Mouse (Mus musculus) hindbrain, embryonic 11.5 days (tissue): ENCODE measurements at regions not wholly inside any gene's neighbourhood (a gene's known extent, or its start where the extent isn't known, plus 50 kb on each side); places are given as distances from the start of the nearest gene placed in this dataset.

Source experiments
- ATAC-seq: fragments of 200-750 bp; cut with Nextera tagmentation; 2 replicates; pipeline ENCODE4 v1.8.0; 2017; ENCODE audit warnings: mild to moderate bottlenecking, moderate TSS enrichment, moderate library complexity; ENCODE audit not compliant: low FRiP score
- DNase-seq: peaks from one replicate; pipeline ENCODE4 v3.0.0-alpha.2; 2015; ENCODE audit warnings: low spot score
- H3K27ac ChIP-seq: fragments of 300-500 bp; sonication (generic); 2 replicates; pipeline ENCODE4 v1.5.1; 2014; ENCODE audit warnings: mild to moderate bottlenecking, low read depth, low read length
- H3K27me3 ChIP-seq: fragments of 300-500 bp; sonication (generic); 2 replicates; pipeline ENCODE4 v1.6.1; 2014; ENCODE audit warnings: mild to moderate bottlenecking, low read length, moderate library complexity, mixed read lengths; ENCODE audit not compliant: control insufficient read depth, insufficient read depth
- H3K36me3 ChIP-seq: fragments of 300-500 bp; sonication (generic); 2 replicates; pipeline ENCODE4 v1.6.1; 2014; ENCODE audit warnings: mild to moderate bottlenecking, low read length, moderate library complexity, mixed read lengths; ENCODE audit not compliant: control insufficient read depth, insufficient read depth
- H3K4me1 ChIP-seq: fragments of 300-500 bp; sonication (generic); replicated peaks from 2 replicates; pipeline ENCODE4 v1.6.1; 2014; ENCODE audit warnings: low read length, mixed read lengths; ENCODE audit not compliant: control insufficient read depth, insufficient read depth
- H3K4me2 ChIP-seq: fragments of 300-500 bp; sonication (generic); replicated peaks from 2 replicates; pipeline ENCODE4 v1.6.1; 2014; ENCODE audit warnings: mild to moderate bottlenecking, low read depth, low read length
- H3K4me3 ChIP-seq: fragments of 300-500 bp; sonication (generic); 2 replicates; pipeline ENCODE4 v1.5.1; 2014; ENCODE audit warnings: low read depth, low read length
- H3K9ac ChIP-seq: fragments of 300-500 bp; sonication (generic); 2 replicates; pipeline ENCODE4 v1.6.1; 2014; ENCODE audit warnings: low read depth, low read length
- H3K9me3 ChIP-seq: fragments of 300-500 bp; sonication (generic); 2 replicates; pipeline ENCODE4 v1.6.1; 2016; ENCODE audit warnings: low read length; ENCODE audit not compliant: control insufficient read depth
- WGBS: fragments of 180-500 bp; shearing (Covaris S2); extraction: QIAGEN DNeasy Blood & Tissue Kit; methylation state at CpG from one replicate; pipeline ENCODE4 v1.1.7; 2014; 5-methylcytosine and 5-hydroxymethylcytosine counted together

DNA sequence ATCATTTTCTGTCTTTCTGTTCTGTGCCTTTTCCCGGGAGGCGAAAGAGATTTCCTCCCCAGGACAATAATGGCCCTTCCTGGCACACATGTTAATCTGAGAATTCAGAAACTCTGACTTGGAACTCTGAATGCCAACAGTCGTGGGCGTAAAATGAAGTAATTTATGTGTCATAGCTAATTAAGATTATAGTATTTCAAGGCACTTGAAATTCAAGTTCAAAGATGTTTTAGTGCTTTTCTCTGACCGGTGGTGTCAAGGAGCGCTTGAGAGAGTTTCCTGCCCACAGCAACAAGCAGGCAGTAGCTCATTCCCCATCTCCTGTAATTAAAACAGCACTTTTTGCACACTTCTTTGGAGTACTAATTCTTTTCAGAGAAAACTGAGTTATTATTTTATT lies 1465.9 kb downstream of the 4930444P10Rik start:
- DNase-seq (no peak), ATAC-seq (no peak)
- Histone ChIP-seq H3K36me3 (no peaks in the 10 kb centered on the region), H3K4me2 (no peak overlapping the region), H3K27ac (no peak overlapping the region), H3K4me3 (no peak overlapping the region), H3K9me3 (no peaks in the 10 kb centered on the region), H3K27me3 (no peaks in the 10 kb centered on the region), H3K9ac (no peak overlapping the region), H3K4me1 (no peaks in the 10 kb centered on the region)
- 80% methylated on average over 6 of the region's 6 CpGs for WGBS

DNA sequence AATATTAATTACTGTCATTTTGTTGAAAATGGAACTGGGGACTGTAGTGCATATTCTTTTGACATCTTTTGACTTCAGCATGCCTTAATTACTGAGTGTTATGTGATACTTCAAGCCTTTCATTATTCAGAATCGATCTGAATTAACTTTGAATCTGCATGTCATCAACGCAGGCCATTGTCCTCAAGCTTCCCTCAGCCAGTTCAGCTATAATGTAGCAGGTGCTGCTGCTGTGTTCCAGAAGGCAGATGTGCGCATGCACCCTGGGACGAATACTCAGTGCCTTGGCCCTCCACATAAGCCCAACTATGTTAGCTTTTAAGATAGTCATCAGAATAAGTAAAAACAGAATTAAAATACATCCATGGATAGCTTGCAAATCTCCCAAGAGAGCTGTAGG lies 1466.4 kb downstream of the 4930444P10Rik start:
- peak; percentile 27; the same call in 1 of the 2 replicates for ATAC-seq
- H3K27me3 ChIP-seq: no peaks in the 10 kb centered on the region
- 74% methylated on average over 4 of the region's 4 CpGs for WGBS

DNA sequence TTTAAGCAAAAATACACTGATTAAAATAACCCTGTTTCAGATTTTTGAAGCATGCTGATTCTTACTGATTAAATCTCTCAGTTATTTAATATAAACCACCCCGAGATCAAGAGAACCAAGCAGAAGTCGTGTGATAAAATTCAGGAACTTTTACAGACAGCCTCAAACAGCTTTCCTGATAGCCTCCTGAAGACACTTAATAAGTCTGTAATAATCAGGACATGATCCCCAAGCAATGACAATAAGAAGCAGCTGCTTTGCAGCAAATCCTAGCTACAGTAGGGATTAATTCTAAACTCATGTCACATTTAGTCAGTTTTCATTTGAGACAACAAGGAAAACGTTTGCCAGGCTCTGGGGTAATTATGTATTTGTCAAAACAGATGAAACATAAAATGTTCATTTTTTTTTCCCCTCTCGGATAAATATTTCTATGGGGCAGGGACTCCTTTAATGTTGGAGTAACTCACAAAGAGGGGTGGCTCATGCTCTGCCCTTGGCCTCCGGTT lies 1472.1 kb downstream of the 4930444P10Rik start:
- Histone ChIP-seq H3K9me3 (no peaks in the 10 kb centered on the region), H3K4me2 (no peak overlapping the region)
- WGBS: 85% methylated on average over 5 of the region's 5 CpGs

More for the DNA sequence above, 1466.4 kb downstream of the 4930444P10Rik start:
- no peak overlapping the region for H3K9ac ChIP-seq
- no peaks in the 10 kb centered on the region for H3K4me1 ChIP-seq
- no peak for DNase-seq
- no peaks in the 10 kb centered on the region for H3K9me3 ChIP-seq
- H3K27ac ChIP-seq: no peak overlapping the region
- no peaks in the 10 kb centered on the region for H3K36me3 ChIP-seq
- H3K4me2 ChIP-seq: no peak overlapping the region
- H3K4me3 ChIP-seq: no peak overlapping the region

GRCm38 (mm10) chr1:14613232-14613894 lies 1479.8 kb downstream of the 4930444P10Rik start:
- Histone ChIP-seq H3K9ac (no peak overlapping the region), H3K9me3 (no peaks in the 10 kb centered on the region), H3K4me1 (no peaks in the 10 kb centered on the region), H3K4me2 (no peak overlapping the region), H3K36me3 (no peaks in the 10 kb centered on the region), H3K27me3 (no peaks in the 10 kb centered on the region), H3K4me3 (no peak overlapping the region), H3K27ac (no peak overlapping the region)
- ATAC-seq (no peak), DNase-seq (no peak)
- WGBS: 94% methylated on average over 2 of the region's 2 CpGs

More for the DNA sequence above, 1472.1 kb downstream of the 4930444P10Rik start:
- H3K27ac ChIP-seq: no peak overlapping the region
- no peak overlapping the region for H3K9ac ChIP-seq
- no peak overlapping the region for H3K4me3 ChIP-seq
- H3K4me1 ChIP-seq: no peaks in the 10 kb centered on the region
- no peaks in the 10 kb centered on the region for H3K27me3 ChIP-seq
- no peak for ATAC-seq
- no peaks in the 10 kb centered on the region for H3K36me3 ChIP-seq
- no peak for DNase-seq

DNA sequence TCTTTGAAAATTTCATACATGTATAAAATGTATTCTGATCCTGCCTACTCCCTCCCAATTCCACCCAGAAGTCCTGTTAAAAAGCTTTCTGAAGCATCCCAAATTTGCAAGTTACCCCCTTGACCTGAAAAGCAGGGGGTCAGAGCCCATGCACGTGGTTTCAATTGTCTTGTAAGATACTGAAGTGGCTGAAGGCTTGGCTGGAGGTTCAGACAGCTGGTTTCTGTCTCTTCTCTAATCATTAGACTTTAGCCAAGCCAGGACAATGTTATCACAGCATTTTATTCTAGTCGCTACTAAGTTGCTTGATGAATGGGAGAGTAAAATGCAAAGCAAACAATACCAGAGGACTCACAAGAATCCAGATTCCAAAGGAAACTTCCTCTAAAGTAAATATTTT lies 1484.1 kb downstream of the 4930444P10Rik start:
- Histone ChIP-seq H3K27ac (no peak overlapping the region), H3K36me3 (no peaks in the 10 kb centered on the region), H3K27me3 (no peaks in the 10 kb centered on the region), H3K9ac (no peak overlapping the region), H3K4me2 (no peak overlapping the region), H3K9me3 (no peaks in the 10 kb centered on the region), H3K4me3 (no peak overlapping the region), H3K4me1 (no peaks in the 10 kb centered on the region)
- 14% methylated on average over 2 of the region's 2 CpGs for WGBS
- ATAC-seq: no peak
- DNase-seq: no peak

GRCm38 (mm10) chr1:14595961-14596360 lies 1497.2 kb downstream of the 4930444P10Rik start:
- Histone ChIP-seq H3K27ac (no peak overlapping the region), H3K9ac (no peak overlapping the region), H3K4me1 (no peaks in the 10 kb centered on the region), H3K27me3 (no peaks in the 10 kb centered on the region), H3K4me3 (no peak overlapping the region), H3K36me3 (no peaks in the 10 kb centered on the region), H3K9me3 (no peaks in the 10 kb centered on the region), H3K4me2 (no peak overlapping the region)
- DNase-seq (no peak), ATAC-seq (no peak)
- 91% methylated on average over 1 of the region's 1 CpGs for WGBS

DNA sequence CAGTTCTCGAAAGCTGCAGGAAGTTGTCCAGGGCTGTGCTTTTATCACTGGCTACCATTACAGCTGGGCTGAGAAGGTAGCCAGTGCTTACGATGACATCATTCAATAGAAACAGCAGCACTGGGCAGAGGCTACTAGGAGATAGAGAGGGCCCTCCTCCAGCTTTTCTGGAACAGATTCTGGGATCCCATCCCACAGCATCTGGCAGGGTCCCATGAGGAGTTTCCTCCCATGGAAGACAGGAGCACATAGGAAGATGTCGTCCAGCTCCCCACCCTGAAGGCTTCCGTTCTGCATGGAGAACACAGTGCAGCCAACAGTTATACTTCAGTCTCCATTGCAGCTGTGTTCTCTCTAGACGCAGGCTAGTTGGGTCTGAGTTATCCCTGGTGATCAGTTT lies 1503.2 kb downstream of the 4930444P10Rik start:
- H3K4me1 ChIP-seq: no peaks in the 10 kb centered on the region
- ATAC-seq (no peak), DNase-seq (no peak)
- WGBS: 92% methylated on average over 5 of the region's 5 CpGs
- no peak overlapping the region for H3K9ac ChIP-seq
- no peak overlapping the region for H3K4me2 ChIP-seq
- H3K36me3 ChIP-seq: no peaks in the 10 kb centered on the region
- H3K4me3 ChIP-seq: no peak overlapping the region
- no peaks in the 10 kb centered on the region for H3K9me3 ChIP-seq
- H3K27me3 ChIP-seq: no peaks in the 10 kb centered on the region
- H3K27ac ChIP-seq: no peak overlapping the region

- Histone ChIP-seq H3K4me2 (no peak overlapping the region), H3K9ac (no peak overlapping the region), H3K4me3 (no peak overlapping the region), H3K36me3 (no peaks in the 10 kb centered on the region), H3K4me1 (no peaks in the 10 kb centered on the region), H3K9me3 (no peaks in the 10 kb centered on the region), H3K27ac (no peak overlapping the region), H3K27me3 (no peaks in the 10 kb centered on the region)
- 93% methylated on average over 1 of the region's 1 CpGs for WGBS
- DNase-seq (no peak), ATAC-seq (no peak)
Measured at GRCm38 (mm10) chr1:14579376-14579775, 1513.7 kb downstream of the 4930444P10Rik start.

- DNase-seq: no peak
- H3K4me2 ChIP-seq: no peak overlapping the region
- no peaks in the 10 kb centered on the region for H3K36me3 ChIP-seq
- ATAC-seq: no peak
- no peaks in the 10 kb centered on the region for H3K27me3 ChIP-seq
- no peak overlapping the region for H3K27ac ChIP-seq
- 95% methylated on average over 1 of the region's 1 CpGs for WGBS
- H3K4me3 ChIP-seq: no peak overlapping the region
- H3K9ac ChIP-seq: no peak overlapping the region
- H3K9me3 ChIP-seq: no peaks in the 10 kb centered on the region
- no peaks in the 10 kb centered on the region for H3K4me1 ChIP-seq
Measured at GRCm38 (mm10) chr1:14576263-14576662, 1516.9 kb downstream of the 4930444P10Rik start.
